Mouse (Mus musculus) testis, postnatal 14 days (tissue): ENCODE data around the gene Tmigd3.

Experiments used
- DNase-seq: peaks from one replicate; pipeline ENCODE4 v3.0.0; 2021; ENCODE audit warnings: low spot score

Gene Tmigd3

GRCm38 (mm10) chr3:105876022-105876421, 5.3 kb downstream of the Tmigd3 start:
- DNase-seq: no peak

- no peak for DNase-seq
Measured at GRCm38 (mm10) chr3:105877252-105877803, 6.6 kb downstream of the Tmigd3 start.

GRCm38 (mm10) chr3:105877919-105878318, 7.2 kb downstream of the Tmigd3 start:
- DNase-seq: no peak

- no peak for DNase-seq
Measured at GRCm38 (mm10) chr3:105878751-105879150, 8.0 kb downstream of the Tmigd3 start.

- no peak for DNase-seq
Measured at GRCm38 (mm10) chr3:105880419-105880818, 9.7 kb downstream of the Tmigd3 start.

- no peak for DNase-seq
Measured at GRCm38 (mm10) chr3:105882105-105882504, 11.4 kb downstream of the Tmigd3 start.

GRCm38 (mm10) chr3:105883111-105883510, 12.4 kb downstream of the Tmigd3 start:
- no peak for DNase-seq

- no peak for DNase-seq
Measured at GRCm38 (mm10) chr3:105888961-105889360, 18.3 kb downstream of the Tmigd3 start.

- DNase-seq: no peak
Measured at GRCm38 (mm10) chr3:105890220-105890619, 19.5 kb downstream of the Tmigd3 start.

- DNase-seq: no peak
Measured at GRCm38 (mm10) chr3:105891141-105891540, 20.4 kb downstream of the Tmigd3 start.

- no peak for DNase-seq
Measured at GRCm38 (mm10) chr3:105891760-105892571, 21.3 kb downstream of the Tmigd3 start.

GRCm38 (mm10) chr3:105892572-105893495, 22.1 kb downstream of the Tmigd3 start:
- no peak for DNase-seq

- DNase-seq: no peak
Measured at GRCm38 (mm10) chr3:105893941-105894391, 23.3 kb downstream of the Tmigd3 start.

- peak; percentile 77 for DNase-seq
Measured at GRCm38 (mm10) chr3:105894601-105895592, 24.2 kb downstream of the Tmigd3 start.

- no peak for DNase-seq
Measured at GRCm38 (mm10) chr3:105896811-105897210, 26.1 kb downstream of the Tmigd3 start.

- no peak for DNase-seq
Measured at GRCm38 (mm10) chr3:105898325-105898724, 27.6 kb downstream of the Tmigd3 start.

- no peak for DNase-seq
Measured at GRCm38 (mm10) chr3:105898861-105899260, 28.2 kb downstream of the Tmigd3 start.

- peak; percentile 63 for DNase-seq
Measured at GRCm38 (mm10) chr3:105899394-105900147, 28.9 kb downstream of the Tmigd3 start.

- DNase-seq: no peak
Measured at GRCm38 (mm10) chr3:105900266-105900665, 29.6 kb downstream of the Tmigd3 start.

GRCm38 (mm10) chr3:105900716-105901115, 30.0 kb downstream of the Tmigd3 start:
- no peak for DNase-seq
